Mouse (Mus musculus): Measurements from ENCODE around the gene Siglecg. TPM values are rescaled to one million over a fixed set of nuclear protein-coding genes. Genes with fewer than 3 reads are reported as not detected.

Gene Siglecg
- polyA plus RNA-seq, 1 experiment from 2014 or later: not detected

DNA sequence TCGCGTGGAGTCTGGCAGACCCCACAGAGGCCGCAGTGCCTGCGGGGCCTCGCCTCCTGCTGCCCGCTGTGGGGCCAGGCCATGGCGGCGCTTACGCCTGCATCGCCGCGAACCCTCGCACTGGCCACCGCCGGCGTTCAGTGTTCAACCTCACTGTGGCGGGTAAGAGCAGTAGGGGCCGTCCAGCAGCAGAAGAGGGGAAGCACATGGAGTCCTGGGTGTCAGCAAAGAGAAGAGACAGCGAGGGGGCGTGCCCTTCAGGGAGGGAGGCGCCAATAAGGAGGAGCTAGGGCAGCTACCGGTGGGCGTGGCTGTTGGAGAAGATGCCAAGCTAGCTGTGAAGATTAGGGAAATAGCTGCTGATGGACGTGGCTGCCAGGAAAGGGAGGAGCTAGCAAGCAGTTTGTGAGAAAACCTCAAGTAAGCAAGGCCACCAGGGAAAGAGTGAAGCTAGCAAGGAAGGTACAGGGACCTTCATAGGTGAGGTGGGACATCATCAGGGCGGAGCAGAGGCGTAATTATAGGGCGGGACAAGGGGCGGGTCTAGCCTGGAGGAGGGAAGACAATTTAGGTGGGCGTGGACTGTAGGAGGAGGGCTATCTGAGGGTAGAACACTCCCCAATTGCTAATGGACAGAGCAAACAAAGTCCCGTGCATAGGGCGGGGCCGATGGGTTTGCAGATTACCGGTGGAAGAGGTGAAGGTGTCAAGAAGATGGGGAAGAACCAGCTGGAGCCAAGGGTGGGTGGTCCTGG lies 57.5 kb downstream of the Siglecg start:
- Histone ChIP-seq H3K9ac (ENCODE audit: low read depth, low read length) (peak overlapping the region; percentile 27), H3K4me2 (replicated peaks; ENCODE audit: low read depth, low read length) (peak overlapping the region; percentile 76), H3K9me3 (ENCODE audit: control insufficient read depth, low read length) (no peaks in the 10 kb centered on the region), H3K36me3 (ENCODE audit: control insufficient read depth, insufficient read depth, low read length) (no peaks in the 10 kb centered on the region), H3K4me1 (replicated peaks; ENCODE audit: control insufficient read depth, insufficient read depth, low read length) (0 out of 2 replicates have a peak, but pooled peaks cover 2% of the 10 kb centered on the region), H3K27me3 (ENCODE audit: control insufficient read depth, insufficient read depth, low read length) (peaks cover 10% of the 10 kb centered on the region; the same call in 1 of the 2 replicates), H3K4me3 (ENCODE audit: low read depth, low read length) (peak overlapping the region; percentile 28), H3K27ac (ENCODE audit: low read depth, low read length) (no peak overlapping the region)
- WGBS: 1% methylated on average over 33 of the region's 33 CpGs
- DNase-seq (ENCODE audit: low spot score): peak; percentile 88
- ATAC-seq (ENCODE audit: low FRiP score): peak; percentile 88

GRCm38 (mm10) chr7:43466099-43466694 lies 58.2 kb downstream of the Siglecg start:
- DNase-seq (ENCODE audit: low spot score) (peak; percentile 84), ATAC-seq (ENCODE audit: low FRiP score) (peak; percentile 51)
- H3K9me3 ChIP-seq (ENCODE audit: control insufficient read depth, low read length): no peaks in the 10 kb centered on the region
- H3K27me3 ChIP-seq (ENCODE audit: control insufficient read depth, insufficient read depth, low read length): peaks cover 10% of the 10 kb centered on the region; the same call in 1 of the 2 replicates
- H3K9ac ChIP-seq (ENCODE audit: low read depth, low read length): no peak overlapping the region
- WGBS: 1% methylated on average over 33 of the region's 33 CpGs
- peak overlapping the region; percentile 28 for H3K4me3 ChIP-seq (ENCODE audit: low read depth, low read length)
- peak overlapping the region; percentile 76 for H3K4me2 ChIP-seq (replicated peaks; ENCODE audit: low read depth, low read length)
- 0 out of 2 replicates have a peak, but pooled peaks cover 2% of the 10 kb centered on the region for H3K4me1 ChIP-seq (replicated peaks; ENCODE audit: control insufficient read depth, insufficient read depth, low read length)
- H3K36me3 ChIP-seq (ENCODE audit: control insufficient read depth, insufficient read depth, low read length): no peaks in the 10 kb centered on the region
- no peak overlapping the region for H3K27ac ChIP-seq (ENCODE audit: low read depth, low read length)

Other genes starting within 250 kb of the Siglecg start
- 13.4 and 19.2 TPM in 2 replicates for gene Zfp715, start 94.9 kb upstream of the Siglecg start, polyA plus RNA-seq (2014; fragmentation: Nextera tagmentation; extraction: Ambion mirVana)
- gene Siglecf, start 56.9 kb upstream of the Siglecg start, polyA plus RNA-seq (2014; fragmentation: Nextera tagmentation; extraction: Ambion mirVana): 0.36 TPM in 1 of 2 replicates, not detected in the other
- gene Lim2, start 19.5 kb downstream of the Siglecg start, polyA plus RNA-seq (2014; fragmentation: Nextera tagmentation; extraction: Ambion mirVana): not detected in 2 replicates
- gene Nkg7, start 28.9 kb downstream of the Siglecg start, polyA plus RNA-seq (2014; fragmentation: Nextera tagmentation; extraction: Ambion mirVana): 0.29 TPM in 1 of 2 replicates, not detected in the other
- not detected in 2 replicates for gene Cldnd2, start 32.6 kb downstream of the Siglecg start, polyA plus RNA-seq (2014; fragmentation: Nextera tagmentation; extraction: Ambion mirVana)
- gene Etfb, start 35.9 kb downstream of the Siglecg start, polyA plus RNA-seq (2014; fragmentation: Nextera tagmentation; extraction: Ambion mirVana): 192 and 206 TPM in 2 replicates
- gene Gm45233, start 35.9 kb downstream of the Siglecg start, polyA plus RNA-seq (2014; fragmentation: Nextera tagmentation; extraction: Ambion mirVana): 0.31 TPM in 1 of 2 replicates, not detected in the other
- 2.6 and 2.8 TPM in 2 replicates for gene Vsig10l, start 54.9 kb downstream of the Siglecg start, polyA plus RNA-seq (2014; fragmentation: Nextera tagmentation; extraction: Ambion mirVana)
- 2.7 and 2.9 TPM in 2 replicates for gene Iglon5, start 81.9 kb downstream of the Siglecg start, polyA plus RNA-seq (2014; fragmentation: Nextera tagmentation; extraction: Ambion mirVana)
- gene 4931406B18Rik, start 97.7 kb downstream of the Siglecg start, polyA plus RNA-seq (2014; fragmentation: Nextera tagmentation; extraction: Ambion mirVana): not detected in 2 replicates
- gene Cd33, start 136.2 kb downstream of the Siglecg start, polyA plus RNA-seq (2014; fragmentation: Nextera tagmentation; extraction: Ambion mirVana): 1.2 and 1.8 TPM in 2 replicates
- 6.7 and 7.7 TPM in 2 replicates for gene Zfp658, start 154.1 kb downstream of the Siglecg start, polyA plus RNA-seq (2014; fragmentation: Nextera tagmentation; extraction: Ambion mirVana)
- gene Zfp719, start 171.4 kb downstream of the Siglecg start, polyA plus RNA-seq (2014; fragmentation: Nextera tagmentation; extraction: Ambion mirVana): 17.1 and 18.5 TPM in 2 replicates
- 0.43 and 1.3 TPM in 2 replicates for gene Zfp819, start 199.0 kb downstream of the Siglecg start, polyA plus RNA-seq (2014; fragmentation: Nextera tagmentation; extraction: Ambion mirVana)
- gene Ceacam18, start 226.5 kb downstream of the Siglecg start, polyA plus RNA-seq (2014; fragmentation: Nextera tagmentation; extraction: Ambion mirVana): not detected in 2 replicates